Mouse (Mus musculus) intestine, embryonic 14.5 days (tissue): ENCODE data around the gene Syngr4. TPM values are rescaled to one million over a fixed set of nuclear protein-coding genes. Genes with fewer than 3 reads are reported as not detected.
A peak's percentile ranks its signal among the peaks of the same experiment; 100 is the strongest.

Experiments
- ATAC-seq: fragments of 200-750 bp; cut with Nextera tagmentation; replicated peaks from 2 replicates; pipeline ENCODE4 v1.8.0; 2017; ENCODE audit warnings: low read depth, moderate number of reproducible peaks, moderate TSS enrichment, moderate library complexity; ENCODE audit not compliant: low FRiP score, low TSS enrichment
- DNase-seq: peaks from one replicate; pipeline ENCODE4 v3.0.0-alpha.2; 2018; ENCODE audit warnings: low spot score
- H3K27ac ChIP-seq: fragments of 300-500 bp; sonication (generic); 2 replicates; pipeline ENCODE4 v1.5.1; 2014; ENCODE audit warnings: low read depth, mild to moderate bottlenecking, control low read depth
- H3K27me3 ChIP-seq: fragments of 300-500 bp; sonication (generic); replicated peaks from 2 replicates; pipeline ENCODE4 v1.6.1; 2014; ENCODE audit warnings: low read length, control low read depth; ENCODE audit not compliant: control insufficient read depth, insufficient read depth
- H3K36me3 ChIP-seq: fragments of 300-500 bp; sonication (generic); 2 replicates; pipeline ENCODE4 v1.6.1; 2014; ENCODE audit warnings: low read length, control low read depth; ENCODE audit not compliant: control insufficient read depth, insufficient read depth
- H3K4me1 ChIP-seq: fragments of 300-500 bp; sonication (generic); replicated peaks from 2 replicates; pipeline ENCODE4 v1.6.1; 2014; ENCODE audit warnings: low read length, control low read depth, mixed read lengths; ENCODE audit not compliant: control insufficient read depth, insufficient read depth
- H3K4me2 ChIP-seq: fragments of 300-500 bp; sonication (generic); 2 replicates; pipeline ENCODE4 v1.6.1; 2014; ENCODE audit warnings: low read length
- H3K4me3 ChIP-seq: fragments of 300-500 bp; sonication (generic); 2 replicates; pipeline ENCODE4 v1.5.1; 2014; ENCODE audit warnings: low read depth, low read length, control low read depth, mixed read lengths
- H3K9ac ChIP-seq: fragments of 300-500 bp; sonication (generic); 2 replicates; pipeline ENCODE4 v1.6.1; 2014; ENCODE audit warnings: mild to moderate bottlenecking, low read length
- H3K9me3 ChIP-seq: fragments of 300-500 bp; sonication (generic); 2 replicates; pipeline ENCODE4 v1.6.1; 2016; ENCODE audit warnings: low read length, control low read depth; ENCODE audit not compliant: control insufficient read depth
- WGBS: fragments of 180-500 bp; shearing (Covaris S2); extraction: QIAGEN DNeasy Blood & Tissue Kit; methylation state at CpG from one replicate; pipeline ENCODE4 v1.1.7; 2014; 5-methylcytosine and 5-hydroxymethylcytosine counted together
- polyA plus RNA-seq: library from polyadenylated mRNA; unstranded; fragments of >200 nt; fragmentation: Nextera tagmentation; extraction: Ambion mirVana; gene quantifications from 2 replicates; pipeline ENCODE4 v1.2.1, GENCODE M21; 2014

Gene Syngr4
- polyA plus RNA-seq, 1 experiment from 2014 or later = 0.99 TPM

DNA sequence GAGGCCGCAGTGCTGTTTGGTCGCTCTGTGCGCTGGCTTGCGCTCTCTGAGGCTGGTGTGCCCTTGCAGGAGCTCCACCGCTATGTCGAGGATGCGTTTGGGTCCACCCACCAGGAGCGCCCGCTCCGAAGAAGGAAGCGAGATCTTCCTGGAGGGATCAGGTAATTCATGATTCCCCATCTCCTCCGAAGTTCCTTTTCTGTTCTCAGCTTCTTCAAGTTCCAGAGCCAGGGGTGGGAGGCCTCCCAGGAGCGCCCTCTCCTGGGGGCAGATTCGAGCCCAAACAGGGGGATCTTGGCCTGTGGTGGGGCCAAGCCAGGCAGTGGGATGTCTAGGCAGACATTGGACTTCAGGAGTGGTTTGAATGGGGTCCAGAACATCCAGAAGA is 27.9 kb upstream of the Syngr4 start:
- H3K9me3 ChIP-seq = no peaks in the 10 kb centered on the region
- H3K4me2 ChIP-seq = peak overlapping the region; percentile 57
- H3K4me3 ChIP-seq = peak overlapping the region; percentile 41
- H3K27me3 ChIP-seq = no peaks in the 10 kb centered on the region
- H3K36me3 ChIP-seq = no peaks in the 10 kb centered on the region
- no peak for ATAC-seq
- 16% methylated on average over 14 of the region's 14 CpGs for WGBS
- H3K9ac ChIP-seq = peak overlapping the region; percentile 10; the same call in 1 of the 2 replicates
- H3K27ac ChIP-seq = peak overlapping the region; percentile 93; the same call in 1 of the 2 replicates
- H3K4me1 ChIP-seq = peaks cover 32% of the 10 kb centered on the region
- peak; percentile 61 for DNase-seq

DNA sequence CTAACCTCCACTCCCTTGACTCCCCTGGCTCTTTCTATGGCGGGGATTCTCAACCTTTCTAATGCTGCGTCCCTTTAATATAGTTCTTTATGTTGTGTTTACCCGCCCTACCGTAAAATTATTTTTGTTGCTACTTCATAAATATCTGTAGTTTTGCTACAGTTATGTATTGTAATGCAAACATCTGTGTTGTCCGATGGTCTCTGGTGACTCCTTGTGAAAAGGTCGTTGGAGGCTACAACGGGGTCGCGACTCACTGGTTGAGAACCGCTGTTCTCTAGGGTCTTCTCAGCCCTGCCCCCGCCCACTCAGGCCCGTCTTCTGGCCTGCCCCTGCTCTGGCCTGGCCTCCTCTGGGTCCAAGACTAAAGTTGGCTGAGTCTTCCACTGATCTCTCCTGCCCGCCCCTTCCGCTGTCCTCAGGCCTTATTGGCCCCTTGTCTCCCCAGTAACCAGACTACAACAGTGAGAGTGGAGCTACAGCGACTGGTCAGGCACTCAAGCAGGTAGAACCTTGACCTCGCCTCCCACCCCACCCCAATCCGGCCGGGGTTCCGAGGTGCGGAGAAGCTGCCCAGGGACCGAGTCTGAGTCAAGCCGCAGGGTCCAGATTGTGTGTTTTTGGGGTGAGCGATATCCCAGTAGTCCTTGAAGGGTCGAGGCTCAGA is 27.4 kb upstream of the Syngr4 start, which contains the start of gene Ccdc114:
TSS of gene Ccdc114 (plus strand) at position 311 of the 667 bp plus-strand sequence.
- Histone ChIP-seq H3K9me3 (no peaks in the 10 kb centered on the region), H3K4me2 (peak within 1 kb of the TSS; percentile 57), H3K27me3 (no peaks in the 10 kb centered on the region), H3K36me3 (peaks cover 2% of the 10 kb centered on the region; the same call in 1 of the 2 replicates), H3K9ac (peak within 1 kb of the TSS; percentile 35), H3K4me1 (peaks cover 37% of the 10 kb centered on the region), H3K27ac (peak within 1 kb of the TSS; percentile 93), H3K4me3 (peak within 1 kb of the TSS; percentile 41)
- DNase-seq (peak; percentile 80), ATAC-seq (peak; percentile 61)
- 7% methylated on average over 24 of the region's 24 CpGs for WGBS

DNA sequence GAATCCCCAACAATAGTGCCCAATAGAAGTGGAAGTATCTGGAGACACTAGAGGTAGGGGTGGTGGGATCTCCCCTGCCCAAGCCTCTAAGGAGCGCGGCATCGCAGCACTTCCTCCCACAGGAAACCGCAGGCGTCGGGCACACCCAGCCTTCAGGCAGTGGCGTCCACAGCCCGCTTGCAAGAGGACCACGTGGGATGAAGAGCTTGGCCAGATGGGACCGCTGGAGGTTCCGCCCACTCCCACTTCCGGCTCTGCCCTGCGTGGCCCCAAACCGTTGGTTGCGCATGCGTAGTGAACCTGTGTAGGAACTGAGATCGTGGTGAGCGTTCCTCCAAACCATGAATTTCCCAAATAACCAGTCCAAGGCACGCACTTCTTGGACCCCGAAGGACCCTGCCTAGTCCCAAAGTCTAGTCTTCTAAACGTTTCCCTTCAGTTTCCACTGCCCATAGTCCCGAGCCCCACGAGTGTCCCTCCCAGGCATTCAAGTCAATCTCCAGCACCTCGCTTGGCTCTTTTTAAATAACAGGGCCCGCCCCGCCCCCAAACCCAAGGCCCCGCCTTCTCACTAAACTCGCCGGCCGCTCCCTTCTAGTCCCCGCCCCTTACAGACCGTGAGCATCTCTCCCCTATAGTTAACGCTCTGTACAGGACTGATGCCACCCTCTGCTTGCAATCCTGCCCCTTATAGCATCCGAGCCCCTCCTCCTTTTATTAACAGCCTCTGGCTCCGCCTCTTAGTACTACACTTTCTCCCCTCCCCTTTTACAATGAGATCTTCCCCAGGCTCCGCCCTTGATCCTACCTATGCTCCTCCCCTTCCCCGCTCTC is 26.6 kb upstream of the Syngr4 start:
- no peaks in the 10 kb centered on the region for H3K27me3 ChIP-seq
- peak overlapping the region; percentile 93 for H3K27ac ChIP-seq
- peak overlapping the region; percentile 35 for H3K9ac ChIP-seq
- ATAC-seq = peak; percentile 88
- DNase-seq = peak; percentile 96
- H3K9me3 ChIP-seq = no peaks in the 10 kb centered on the region
- H3K4me2 ChIP-seq = peak overlapping the region; percentile 57
- peaks cover 41% of the 10 kb centered on the region for H3K4me1 ChIP-seq
- WGBS = under 1% methylated on average over 37 of the region's 37 CpGs
- H3K4me3 ChIP-seq = peak overlapping the region; percentile 41
- H3K36me3 ChIP-seq = peaks cover 6% of the 10 kb centered on the region; the same call in 1 of the 2 replicates

DNA sequence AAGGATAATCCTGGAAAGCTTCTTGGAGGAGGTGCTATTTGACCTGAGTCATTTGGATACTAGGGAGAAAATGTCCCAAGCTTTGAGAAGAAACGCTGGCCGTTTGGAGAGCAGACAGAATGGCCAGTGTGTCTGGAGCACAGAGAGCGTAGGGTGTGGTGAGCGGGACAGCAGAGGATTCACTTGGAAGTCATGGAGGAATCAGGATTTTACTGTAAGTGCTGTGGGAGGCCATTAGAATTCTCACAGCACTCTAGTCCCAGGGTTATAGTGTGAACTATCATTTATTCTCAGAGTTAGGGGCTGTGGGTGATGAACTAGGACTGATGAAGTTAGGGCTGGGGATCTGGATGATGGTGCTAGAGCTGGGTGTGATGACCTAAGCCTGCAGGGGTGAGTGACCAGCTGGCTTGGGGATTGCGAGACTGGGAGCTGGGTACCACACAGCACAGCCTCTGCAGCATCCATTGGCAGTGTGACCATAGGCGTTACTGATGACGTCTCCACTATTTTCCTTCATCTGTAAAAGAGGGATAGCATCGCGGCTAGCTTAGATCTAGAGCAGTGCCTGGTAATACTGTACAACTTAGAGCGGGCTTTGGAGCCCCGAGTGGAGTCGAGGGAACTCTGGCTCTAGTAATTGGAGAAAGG is 25.6 kb upstream of the Syngr4 start:
- Histone ChIP-seq H3K36me3 (peaks cover 9% of the 10 kb centered on the region; the same call in 1 of the 2 replicates), H3K4me1 (peaks cover 52% of the 10 kb centered on the region), H3K9ac (peak overlapping the region; percentile 34; the same call in 1 of the 2 replicates), H3K4me2 (peak overlapping the region; percentile 57), H3K27ac (peak overlapping the region; percentile 93), H3K27me3 (no peaks in the 10 kb centered on the region), H3K4me3 (no peak overlapping the region), H3K9me3 (no peaks in the 10 kb centered on the region)
- DNase-seq (no peak), ATAC-seq (no peak)
- WGBS = 79% methylated on average over 12 of the region's 12 CpGs

DNA sequence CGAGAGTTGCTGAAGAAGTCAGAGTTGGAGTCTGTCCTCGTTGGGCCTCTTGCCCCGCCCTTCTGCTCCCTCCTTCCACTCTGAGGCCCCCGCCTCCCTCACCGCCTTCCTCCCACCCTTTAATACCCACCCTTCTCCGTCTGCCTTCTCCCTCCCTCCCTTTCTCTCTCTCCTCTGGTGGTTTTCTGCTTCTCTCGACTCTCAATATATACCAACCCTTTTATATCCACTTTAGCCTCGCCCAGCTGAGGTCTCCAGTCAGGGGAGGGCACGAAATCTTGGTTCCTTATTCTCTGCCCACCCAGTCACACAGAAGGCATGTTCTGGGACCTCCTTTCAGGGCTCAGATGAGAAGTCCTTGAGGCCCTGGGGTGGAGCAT is 24.7 kb upstream of the Syngr4 start, which contains the start of gene Emp3:
TSS of gene Emp3 (minus strand) at position 163 of the 380 bp plus-strand sequence.
- Histone ChIP-seq H3K4me2 (peak within 1 kb of the TSS; percentile 60), H3K4me3 (peak within 1 kb of the TSS; percentile 60), H3K27me3 (no peaks in the 10 kb centered on the region), H3K9me3 (no peaks in the 10 kb centered on the region), H3K4me1 (peaks cover 59% of the 10 kb centered on the region), H3K36me3 (peaks cover 9% of the 10 kb centered on the region; the same call in 1 of the 2 replicates), H3K27ac (peak within 1 kb of the TSS; percentile 93), H3K9ac (peak within 1 kb of the TSS; percentile 58)
- ATAC-seq (no peak), DNase-seq (peak; percentile 69)
- WGBS = 11% methylated on average over 9 of the region's 9 CpGs

DNA sequence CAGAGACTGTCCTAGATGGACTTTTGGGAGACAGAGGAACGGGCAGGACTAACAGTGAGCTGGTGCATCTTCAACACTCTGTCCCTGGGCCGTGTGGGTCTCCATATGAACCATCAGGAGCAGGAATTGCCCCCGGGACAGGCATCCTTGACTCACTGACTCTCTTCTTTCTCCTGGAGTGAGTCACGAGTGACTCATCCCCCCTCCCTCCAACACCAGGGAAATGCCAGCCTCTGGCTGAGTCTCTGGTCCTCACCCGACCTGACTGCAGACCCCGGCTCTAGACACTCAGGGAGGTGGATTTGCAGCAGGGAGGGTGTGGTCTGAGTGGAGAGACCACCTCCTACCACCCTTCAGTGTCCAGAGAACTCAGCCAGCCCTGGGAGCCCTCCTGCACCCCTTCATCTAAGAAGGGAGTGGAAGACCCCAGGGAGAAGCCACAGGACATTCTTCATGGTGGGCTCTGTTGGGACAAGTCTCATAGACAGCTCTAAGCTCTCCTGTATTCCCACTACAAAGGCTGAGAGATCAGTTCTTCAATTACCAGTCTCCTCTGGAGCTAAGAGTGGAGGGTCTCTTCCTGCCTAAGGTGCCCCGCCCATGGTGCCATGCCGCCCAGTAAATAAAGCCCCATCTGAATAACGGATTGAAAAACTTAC is 24.2 kb upstream of the Syngr4 start:
- Histone ChIP-seq H3K9me3 (no peaks in the 10 kb centered on the region), H3K9ac (peak overlapping the region; percentile 58), H3K36me3 (peaks cover 9% of the 10 kb centered on the region; the same call in 1 of the 2 replicates), H3K4me2 (peak overlapping the region; percentile 60), H3K27ac (peak overlapping the region; percentile 93), H3K27me3 (no peaks in the 10 kb centered on the region), H3K4me3 (peak overlapping the region; percentile 60), H3K4me1 (peaks cover 64% of the 10 kb centered on the region)
- DNase-seq (peak; percentile 59), ATAC-seq (no peak)
- 13% methylated on average over 9 of the region's 9 CpGs for WGBS

DNA sequence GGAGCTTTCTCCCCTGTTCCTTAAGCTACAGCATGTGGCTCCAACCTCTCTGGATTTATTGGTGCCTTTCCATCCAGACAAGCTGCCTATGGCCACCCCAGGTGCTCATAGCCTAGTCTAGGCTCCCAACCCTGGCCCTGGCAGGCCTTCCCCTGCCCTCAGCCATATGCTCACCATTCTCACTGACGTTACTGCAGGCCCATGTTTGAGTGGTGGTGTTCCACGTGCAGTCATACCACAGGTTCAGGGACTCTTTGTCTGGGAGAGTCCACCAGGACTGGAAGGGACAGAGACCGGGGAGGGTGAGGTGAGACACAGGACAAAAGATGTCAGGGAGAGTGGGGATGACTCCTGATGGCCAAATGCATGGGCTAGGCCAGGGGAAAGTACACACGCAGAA is 23.2 kb upstream of the Syngr4 start:
- DNase-seq (no peak), ATAC-seq (no peak)
- 72% methylated on average over 4 of the region's 4 CpGs for WGBS
- no peaks in the 10 kb centered on the region for H3K9me3 ChIP-seq
- H3K27me3 ChIP-seq = no peaks in the 10 kb centered on the region
- 0 out of 2 replicates have a peak overlapping the region, but pooled peaks have one; percentile 93 for H3K27ac ChIP-seq
- H3K4me1 ChIP-seq = peaks cover 64% of the 10 kb centered on the region
- peak overlapping the region; percentile 60 for H3K4me3 ChIP-seq
- peak overlapping the region; percentile 58; the same call in 1 of the 2 replicates for H3K9ac ChIP-seq
- H3K4me2 ChIP-seq = peak overlapping the region; percentile 60
- peaks cover 9% of the 10 kb centered on the region; the same call in 1 of the 2 replicates for H3K36me3 ChIP-seq
